Mouse (Mus musculus): Measurements from ENCODE around the gene Gm19935. TPM values are rescaled to one million over a fixed set of nuclear protein-coding genes. Genes with fewer than 3 reads are reported as not detected.

The Gm19935 gene
- polyA plus RNA-seq, 1 experiment from 2014 or later, result 0.15 TPM

DNA sequence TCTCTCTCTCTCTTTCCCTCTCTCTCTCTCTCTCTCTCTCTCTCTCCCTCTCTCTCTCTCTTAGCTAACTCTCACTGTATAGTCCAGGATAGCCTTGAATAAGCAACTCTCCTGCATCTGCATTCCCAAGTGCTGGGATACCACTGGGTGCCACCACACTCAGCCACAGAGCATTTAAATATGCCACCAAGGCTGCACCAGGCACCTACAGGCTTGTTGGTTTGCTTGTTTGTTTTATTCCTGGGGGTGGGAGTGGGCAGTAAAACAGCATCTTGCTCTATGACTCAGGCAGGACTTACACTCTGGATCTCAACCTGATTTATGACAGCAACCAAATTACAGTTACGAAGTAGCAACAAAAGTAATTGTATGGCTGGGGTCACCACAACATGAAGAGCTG is 25.6 kb downstream of the Gm19935 start:
- Histone ChIP-seq H3K9ac (no peak overlapping the region), H3K27ac (no peak overlapping the region), H3K9me3 (no peaks in the 10 kb centered on the region), H3K27me3 (replicated peaks) (no peaks in the 10 kb centered on the region), H3K4me1 (replicated peaks) (peaks cover 8% of the 10 kb centered on the region), H3K4me3 (replicated peaks) (no peak overlapping the region), H3K4me2 (replicated peaks) (no peak overlapping the region), H3K36me3 (no peaks in the 10 kb centered on the region)
- 91% methylated on average over 1 of the region's 1 CpGs for WGBS
- no peak for ATAC-seq

GRCm38 (mm10) chr8:90769791-90770190 is 47.4 kb downstream of the Gm19935 start:
- Histone ChIP-seq H3K9ac (no peak overlapping the region), H3K4me2 (replicated peaks) (no peak overlapping the region), H3K36me3 (no peaks in the 10 kb centered on the region), H3K4me1 (replicated peaks) (no peaks in the 10 kb centered on the region), H3K27ac (no peak overlapping the region), H3K4me3 (replicated peaks) (no peak overlapping the region), H3K27me3 (replicated peaks) (no peaks in the 10 kb centered on the region), H3K9me3 (no peaks in the 10 kb centered on the region)
- no peak for ATAC-seq
- 81% methylated on average over 5 of the region's 5 CpGs for WGBS

Other genes with a start within 250 kb of the Gm19935 start
- gene Chd9, start 11.0 kb upstream of the Gm19935 start, polyA plus RNA-seq (2015; fragmentation: Nextera tagmentation; extraction: Ambion mirVana), result 154 and 226 TPM in 2 replicates

All from intestine, embryonic 15.5 days (tissue).